Mouse (Mus musculus) liver, postnatal 0 days (tissue): ENCODE results near the gene Tff3. TPM values are rescaled to one million over a fixed set of nuclear protein-coding genes. Genes with fewer than 3 reads are reported as not detected.

Source experiments
- ATAC-seq: fragments of 200-750 bp; cut with Nextera tagmentation; 2 replicates; pipeline ENCODE4 v1.8.0; 2017; ENCODE audit warnings: mild to moderate bottlenecking, moderate library complexity
- DNase-seq: peaks from one replicate; pipeline ENCODE4 v3.0.0-alpha.2; 2016
- H3K27ac ChIP-seq: fragments of 300-500 bp; sonication (generic); 2 replicates; pipeline ENCODE4 v1.5.1; 2014; ENCODE audit warnings: antibody characterized with exemption, moderate library complexity, mild to moderate bottlenecking, low read depth
- H3K27me3 ChIP-seq: fragments of 300-500 bp; sonication (generic); 2 replicates; pipeline ENCODE4 v1.6.1; 2014; ENCODE audit warnings: low read length, control low read depth, mixed read lengths; ENCODE audit not compliant: insufficient read depth
- H3K36me3 ChIP-seq: fragments of 300-500 bp; sonication (generic); replicated peaks from 2 replicates; pipeline ENCODE4 v1.6.1; 2014; ENCODE audit warnings: mild to moderate bottlenecking, control low read depth, low read length, moderate library complexity, mixed read lengths; ENCODE audit not compliant: insufficient read depth
- H3K4me1 ChIP-seq: fragments of 300-500 bp; sonication (generic); 2 replicates; pipeline ENCODE4 v1.6.1; 2014; ENCODE audit warnings: antibody characterized with exemption, mild to moderate bottlenecking, control low read depth; ENCODE audit not compliant: insufficient read depth
- H3K4me2 ChIP-seq: fragments of 300-500 bp; sonication (generic); 2 replicates; pipeline ENCODE4 v1.6.1; 2014; ENCODE audit warnings: low read depth, mild to moderate bottlenecking, low read length, moderate library complexity, mixed read lengths
- H3K4me3 ChIP-seq: fragments of 300-500 bp; sonication (generic); 2 replicates; pipeline ENCODE4 v1.5.1; 2014; ENCODE audit warnings: low read depth, low read length
- H3K9ac ChIP-seq: fragments of 300-500 bp; sonication (generic); replicated peaks from 2 replicates; pipeline ENCODE4 v1.6.1; 2014; ENCODE audit warnings: mild to moderate bottlenecking, moderate library complexity
- H3K9me3 ChIP-seq: fragments of 300-500 bp; sonication (generic); 2 replicates; pipeline ENCODE4 v1.6.1; 2016; ENCODE audit warnings: mild to moderate bottlenecking, control low read depth, low read length, mixed read lengths
- CTCF ChIP-seq: sonication (generic); IDR thresholded peaks from 2 replicates; pipeline ENCODE4 v1.5.1; 2016; ENCODE audit warnings: antibody characterized with exemption, low read depth
- EP300 ChIP-seq: IDR thresholded peaks from 2 replicates; pipeline ENCODE4 v1.6.1; 2016; ENCODE audit warnings: antibody characterized with exemption, low read depth, mild to moderate bottlenecking
- WGBS: fragments of 180-500 bp; shearing (Covaris S2); extraction: QIAGEN DNeasy Blood & Tissue Kit; methylation state at CpG from one replicate; pipeline ENCODE4 v1.1.7; 2014; ENCODE audit not compliant: insufficient replicate concordance; 5-methylcytosine and 5-hydroxymethylcytosine counted together
- polyA plus RNA-seq: library from polyadenylated mRNA; unstranded; fragments of >200 nt; fragmentation: Nextera tagmentation; extraction: Ambion mirVana; gene quantifications from 2 replicates; pipeline ENCODE4 v1.2.1, GENCODE M21; 2015

Tff3 gene
- polyA plus RNA-seq, 1 experiment from 2014 or later = 1,034 TPM

DNA sequence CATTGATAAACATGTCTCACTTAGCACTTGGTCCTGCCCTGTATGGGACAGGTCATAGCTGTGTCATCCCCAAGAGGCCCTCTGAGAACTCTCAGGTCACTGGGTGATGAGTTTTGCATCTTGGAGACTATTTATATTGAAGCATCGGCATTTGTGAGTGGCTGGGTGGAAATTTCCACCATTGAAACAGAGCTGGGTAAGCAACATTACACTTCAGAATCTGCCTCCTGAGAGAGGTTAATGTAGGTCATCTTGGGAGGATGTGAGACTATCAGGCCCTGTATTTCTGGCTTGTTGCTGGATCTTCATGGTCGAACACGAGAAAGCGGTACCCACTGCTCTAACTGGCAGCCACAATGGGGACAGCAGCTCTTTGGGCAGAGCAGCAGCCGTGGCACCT, 54.0 kb downstream of the Tff3 start:
- DNase-seq = no peak
- WGBS = 67% methylated on average over 5 of the region's 5 CpGs
- Histone ChIP-seq H3K4me3 (no peak overlapping the region), H3K36me3 (no peaks in the 10 kb centered on the region; the same call in 1 of the 2 replicates), H3K9ac (no peak overlapping the region), H3K4me2 (0 out of 2 replicates have a peak overlapping the region, but pooled peaks have one; percentile 27), H3K9me3 (no peaks in the 10 kb centered on the region), H3K4me1 (peaks cover 75% of the 10 kb centered on the region), H3K27me3 (no peaks in the 10 kb centered on the region), H3K27ac (peak overlapping the region; percentile 80)
- no peak for ATAC-seq
- TF ChIP-seq EP300 (no peak), CTCF (no peak)

Other genes starting within 250 kb of the Tff3 start
- gene Glp1r, start 227.8 kb downstream of the Tff3 start, polyA plus RNA-seq = not detected in 2 replicates
- gene Umodl1, start 175.0 kb downstream of the Tff3 start, polyA plus RNA-seq = 0.05 and 0.17 TPM in 2 replicates
- 8.9 and 9.4 TPM in 2 replicates for gene Abcg1, start 72.0 kb downstream of the Tff3 start, polyA plus RNA-seq
- 0.33 and 0.39 TPM in 2 replicates for gene Tff2, start 14.6 kb upstream of the Tff3 start, polyA plus RNA-seq
- not detected in 2 replicates for gene Tff1, start 35.6 kb upstream of the Tff3 start, polyA plus RNA-seq
- gene Tmprss3, start 69.3 kb upstream of the Tff3 start, polyA plus RNA-seq = 0.62 and 0.73 TPM in 2 replicates
- gene Ubash3a, start 78.2 kb upstream of the Tff3 start, polyA plus RNA-seq = 4.2 and 4.6 TPM in 2 replicates
- 0.90 and 1.0 TPM in 2 replicates for gene Rsph1, start 147.7 kb upstream of the Tff3 start, polyA plus RNA-seq
- 4.3 and 4.5 TPM in 2 replicates for gene Slc37a1, start 157.1 kb upstream of the Tff3 start, polyA plus RNA-seq